Mouse (Mus musculus): Measurements from ENCODE around the gene Rnf41.

DNA sequence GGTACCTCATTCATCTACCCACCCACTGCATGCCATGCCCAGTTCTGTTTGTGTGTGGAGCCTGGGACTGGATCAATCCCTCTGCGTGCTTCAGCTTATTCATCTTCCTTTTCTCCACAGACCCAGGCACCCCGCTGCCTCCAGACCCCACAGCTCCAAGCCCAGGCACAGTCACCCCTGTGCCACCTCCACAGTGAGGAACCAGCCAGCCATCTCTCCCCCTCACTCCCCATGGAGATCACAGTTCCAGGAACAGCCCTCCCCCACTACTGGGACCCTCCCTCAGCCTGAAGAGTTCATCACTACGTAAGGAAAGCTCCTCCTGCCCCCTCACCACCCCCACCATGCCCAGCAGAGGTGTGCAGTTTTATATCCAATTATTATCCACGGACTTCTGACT, 77.3 kb downstream of the Rnf41 start:
- TF ChIP-seq CTCF (IDR thresholded peaks at IDR 0.05; ENCODE audit: low read depth, low read length): no peak
- no peak for TF ChIP-seq POLR2A (IDR thresholded peaks at IDR 0.05; ENCODE audit: insufficient read depth, low read length)
- no peak for TF ChIP-seq EP300 (IDR thresholded peaks at IDR 0.05; ENCODE audit: insufficient read depth, low read depth, low read length)

Data from ES-Bruce4 (cell line).